Mouse (Mus musculus): ENCODE measurements around the gene Adam12. TPM values are rescaled to one million over a fixed set of nuclear protein-coding genes. Genes with fewer than 3 reads are reported as not detected.

Adam12 gene
- polyA plus RNA-seq, 1 experiment from 2014 or later, result 2.8 TPM

DNA sequence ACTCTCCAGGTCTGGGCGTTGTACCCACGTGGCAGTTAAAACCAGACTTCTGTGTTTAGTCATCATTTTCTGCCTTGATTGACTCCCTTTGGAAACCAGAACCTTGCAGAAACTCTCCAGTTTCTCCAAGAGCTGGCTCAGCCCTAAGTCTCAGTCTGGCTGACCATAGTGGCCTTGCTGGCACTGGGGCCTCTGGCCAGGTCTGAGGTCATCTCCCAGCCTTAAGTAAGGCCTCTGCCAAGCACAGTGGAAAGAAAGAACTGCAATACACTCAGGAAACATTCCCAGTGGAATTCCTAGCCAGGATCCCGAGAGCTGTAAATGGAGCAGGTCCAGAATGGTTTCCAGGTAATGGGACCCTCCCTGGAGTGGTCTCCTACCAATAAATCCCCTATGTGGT is 303.0 kb downstream of the Adam12 start:
- Histone ChIP-seq H3K27me3 (ENCODE audit: insufficient read depth, low read length) (no peaks in the 10 kb centered on the region), H3K4me3 (replicated peaks; ENCODE audit: low read depth, low read length) (no peak overlapping the region), H3K4me2 (ENCODE audit: low read length) (no peak overlapping the region), H3K9me3 (replicated peaks; ENCODE audit: low read length) (no peaks in the 10 kb centered on the region), H3K9ac (ENCODE audit: low read depth, low read length) (no peak overlapping the region), H3K36me3 (ENCODE audit: insufficient read depth, low read length) (no peaks in the 10 kb centered on the region), H3K4me1 (replicated peaks; ENCODE audit: insufficient read depth, low read length) (peaks cover 2% of the 10 kb centered on the region; the same call in 1 of the 2 replicates), H3K27ac (no peak overlapping the region)
- no peak for DNase-seq (ENCODE audit: low spot score)
- ATAC-seq (replicated peaks; ENCODE audit: low FRiP score, low read depth), result no peak
- no peak for TF ChIP-seq CTCF (IDR thresholded peaks at IDR 0.05; ENCODE audit: low read depth)
- 90% methylated on average over 3 of the region's 3 CpGs for WGBS

GRCm38 (mm10) chr7:133925771-133926170 is 306.2 kb downstream of the Adam12 start:
- Histone ChIP-seq H3K36me3 (ENCODE audit: insufficient read depth, low read length) (no peaks in the 10 kb centered on the region), H3K27ac (no peak overlapping the region), H3K9ac (ENCODE audit: low read depth, low read length) (no peak overlapping the region), H3K9me3 (replicated peaks; ENCODE audit: low read length) (no peaks in the 10 kb centered on the region), H3K27me3 (ENCODE audit: insufficient read depth, low read length) (no peaks in the 10 kb centered on the region), H3K4me1 (replicated peaks; ENCODE audit: insufficient read depth, low read length) (no peaks in the 10 kb centered on the region), H3K4me2 (ENCODE audit: low read length) (no peak overlapping the region), H3K4me3 (replicated peaks; ENCODE audit: low read depth, low read length) (no peak overlapping the region)
- ATAC-seq (replicated peaks; ENCODE audit: low FRiP score, low read depth) (no peak), DNase-seq (ENCODE audit: low spot score) (no peak)
- 64% methylated on average over 2 of the region's 2 CpGs for WGBS
- no peak for TF ChIP-seq CTCF (IDR thresholded peaks at IDR 0.05; ENCODE audit: low read depth)

DNA sequence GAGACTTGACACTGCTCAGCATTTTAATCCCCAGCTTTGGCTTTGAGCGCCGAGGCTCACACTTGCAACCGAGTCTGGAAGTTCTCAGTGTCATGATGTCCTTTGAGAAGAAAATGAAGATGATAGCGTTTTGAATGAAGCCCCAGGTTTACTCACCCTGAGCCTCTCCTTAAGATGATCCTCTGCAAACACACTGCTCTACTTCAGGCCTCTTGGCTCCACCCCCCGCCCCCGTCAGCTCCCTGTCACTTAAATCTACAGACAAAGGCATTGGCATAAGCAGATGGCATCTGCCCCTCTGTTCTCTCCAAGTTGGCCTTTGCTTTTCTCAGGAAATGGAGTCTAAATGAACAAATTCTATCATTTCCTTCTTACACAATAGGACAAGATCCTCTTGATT is 308.0 kb downstream of the Adam12 start:
- Histone ChIP-seq H3K9ac (ENCODE audit: low read depth, low read length) (no peak overlapping the region), H3K36me3 (ENCODE audit: insufficient read depth, low read length) (no peaks in the 10 kb centered on the region), H3K9me3 (replicated peaks; ENCODE audit: low read length) (no peaks in the 10 kb centered on the region), H3K27ac (no peak overlapping the region), H3K4me1 (replicated peaks; ENCODE audit: insufficient read depth, low read length) (no peaks in the 10 kb centered on the region), H3K4me2 (ENCODE audit: low read length) (no peak overlapping the region), H3K4me3 (replicated peaks; ENCODE audit: low read depth, low read length) (no peak overlapping the region), H3K27me3 (ENCODE audit: insufficient read depth, low read length) (no peaks in the 10 kb centered on the region)
- WGBS, result 58% methylated on average over 6 of the region's 6 CpGs
- ATAC-seq (replicated peaks; ENCODE audit: low FRiP score, low read depth) (no peak), DNase-seq (ENCODE audit: low spot score) (no peak)
- TF ChIP-seq CTCF (IDR thresholded peaks at IDR 0.05; ENCODE audit: low read depth), result no peak

DNA sequence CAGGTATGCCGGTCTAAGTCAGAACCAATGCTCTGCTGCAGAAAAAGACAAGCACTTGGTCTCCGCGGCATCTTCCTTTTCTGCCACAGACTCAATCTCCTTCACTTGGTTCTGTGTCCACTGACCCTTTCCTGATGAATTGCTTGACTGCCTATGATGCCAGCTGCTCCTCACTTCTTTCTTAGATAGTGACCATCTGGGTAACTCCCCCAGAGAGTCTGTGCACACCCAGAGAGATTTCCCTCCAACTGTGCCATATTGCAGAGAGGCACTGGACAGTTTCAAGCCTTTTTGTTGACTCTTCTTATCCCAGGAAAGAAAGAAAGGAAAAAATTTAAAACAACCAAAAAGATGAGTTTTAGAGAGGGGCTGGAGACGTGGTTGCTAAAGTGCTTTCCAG is 310.7 kb downstream of the Adam12 start:
- Histone ChIP-seq H3K9ac (ENCODE audit: low read depth, low read length) (no peak overlapping the region), H3K4me3 (replicated peaks; ENCODE audit: low read depth, low read length) (no peak overlapping the region), H3K27ac (no peak overlapping the region), H3K36me3 (ENCODE audit: insufficient read depth, low read length) (no peaks in the 10 kb centered on the region), H3K4me2 (ENCODE audit: low read length) (no peak overlapping the region), H3K27me3 (ENCODE audit: insufficient read depth, low read length) (no peaks in the 10 kb centered on the region), H3K4me1 (replicated peaks; ENCODE audit: insufficient read depth, low read length) (no peaks in the 10 kb centered on the region), H3K9me3 (replicated peaks; ENCODE audit: low read length) (no peaks in the 10 kb centered on the region)
- ATAC-seq (replicated peaks; ENCODE audit: low FRiP score, low read depth) (no peak), DNase-seq (ENCODE audit: low spot score) (no peak)
- no peak for TF ChIP-seq CTCF (IDR thresholded peaks at IDR 0.05; ENCODE audit: low read depth)
- WGBS, result 90% methylated on average over 4 of the region's 4 CpGs

DNA sequence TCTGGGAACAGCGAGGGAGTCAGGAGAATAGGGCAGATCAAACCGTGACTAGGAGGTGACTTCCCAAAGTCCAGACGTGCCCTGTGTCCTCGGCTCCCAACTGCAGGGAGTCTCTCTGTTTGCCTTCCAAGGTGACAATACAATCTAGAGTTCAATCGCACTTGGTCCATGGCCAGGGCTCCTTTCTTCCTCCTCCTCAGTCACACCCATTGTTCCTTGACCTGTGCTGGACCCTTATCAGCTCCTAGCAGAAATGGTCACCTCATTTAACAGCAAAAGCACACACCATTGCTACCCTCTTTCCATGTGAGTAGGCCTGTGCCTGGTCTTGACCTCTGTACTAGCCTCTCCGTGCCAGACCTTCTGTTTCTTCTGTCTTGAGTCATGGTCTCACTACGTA is 311.2 kb downstream of the Adam12 start:
- 83% methylated on average over 7 of the region's 7 CpGs for WGBS
- no peak overlapping the region for H3K4me3 ChIP-seq (replicated peaks; ENCODE audit: low read depth, low read length)
- H3K4me2 ChIP-seq (ENCODE audit: low read length), result no peak overlapping the region
- TF ChIP-seq CTCF (IDR thresholded peaks at IDR 0.05; ENCODE audit: low read depth), result no peak
- H3K9ac ChIP-seq (ENCODE audit: low read depth, low read length), result no peak overlapping the region
- no peak overlapping the region for H3K27ac ChIP-seq
- H3K36me3 ChIP-seq (ENCODE audit: insufficient read depth, low read length), result no peaks in the 10 kb centered on the region
- H3K4me1 ChIP-seq (replicated peaks; ENCODE audit: insufficient read depth, low read length), result no peaks in the 10 kb centered on the region
- no peak for DNase-seq (ENCODE audit: low spot score)
- H3K27me3 ChIP-seq (ENCODE audit: insufficient read depth, low read length), result no peaks in the 10 kb centered on the region
- H3K9me3 ChIP-seq (replicated peaks; ENCODE audit: low read length), result no peaks in the 10 kb centered on the region
- ATAC-seq (replicated peaks; ENCODE audit: low FRiP score, low read depth), result no peak

DNA sequence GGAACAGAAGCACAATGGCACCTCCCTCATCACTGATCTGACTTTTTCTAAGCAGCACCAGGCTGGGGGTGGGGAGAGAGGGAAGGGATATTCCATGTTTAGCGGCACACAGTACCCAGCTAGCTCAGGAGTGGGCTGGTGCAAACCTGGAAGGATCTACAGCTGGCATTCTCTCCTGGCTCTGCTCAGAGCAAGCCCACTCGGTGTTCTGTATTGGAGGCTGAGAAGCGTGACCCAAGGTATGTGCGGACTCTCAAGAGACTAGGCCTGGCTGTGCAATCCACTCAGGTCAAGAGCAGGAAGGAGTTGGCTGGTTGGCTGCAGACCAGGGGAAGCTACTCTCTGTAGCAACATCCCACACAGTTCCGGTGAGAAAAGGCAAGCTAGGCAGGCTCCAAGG is 312.0 kb downstream of the Adam12 start:
- H3K4me3 ChIP-seq (replicated peaks; ENCODE audit: low read depth, low read length), result no peak overlapping the region
- WGBS, result 72% methylated on average over 5 of the region's 5 CpGs
- TF ChIP-seq CTCF (IDR thresholded peaks at IDR 0.05; ENCODE audit: low read depth), result no peak
- no peak overlapping the region for H3K27ac ChIP-seq
- H3K4me1 ChIP-seq (replicated peaks; ENCODE audit: insufficient read depth, low read length), result no peaks in the 10 kb centered on the region
- no peak overlapping the region for H3K9ac ChIP-seq (ENCODE audit: low read depth, low read length)
- DNase-seq (ENCODE audit: low spot score), result no peak
- no peak for ATAC-seq (replicated peaks; ENCODE audit: low FRiP score, low read depth)
- no peaks in the 10 kb centered on the region for H3K27me3 ChIP-seq (ENCODE audit: insufficient read depth, low read length)
- H3K4me2 ChIP-seq (ENCODE audit: low read length), result no peak overlapping the region
- no peaks in the 10 kb centered on the region; the same call in 1 of the 2 replicates for H3K9me3 ChIP-seq (replicated peaks; ENCODE audit: low read length)
- no peaks in the 10 kb centered on the region for H3K36me3 ChIP-seq (ENCODE audit: insufficient read depth, low read length)

GRCm38 (mm10) chr7:133919306-133919705 is 312.6 kb downstream of the Adam12 start:
- H3K4me1 ChIP-seq (replicated peaks; ENCODE audit: insufficient read depth, low read length), result no peaks in the 10 kb centered on the region
- 67% methylated on average over 5 of the region's 5 CpGs for WGBS
- no peak for ATAC-seq (replicated peaks; ENCODE audit: low FRiP score, low read depth)

More at GRCm38 (mm10) chr7:133919306-133919705, 312.6 kb downstream of the Adam12 start:
- H3K36me3 ChIP-seq (ENCODE audit: insufficient read depth, low read length), result no peaks in the 10 kb centered on the region
- DNase-seq (ENCODE audit: low spot score), result no peak
- H3K4me2 ChIP-seq (ENCODE audit: low read length), result no peak overlapping the region
- no peak overlapping the region for H3K9ac ChIP-seq (ENCODE audit: low read depth, low read length)
- H3K27ac ChIP-seq, result no peak overlapping the region
- TF ChIP-seq CTCF (IDR thresholded peaks at IDR 0.05; ENCODE audit: low read depth), result no peak
- no peaks in the 10 kb centered on the region; the same call in 1 of the 2 replicates for H3K9me3 ChIP-seq (replicated peaks; ENCODE audit: low read length)
- no peaks in the 10 kb centered on the region for H3K27me3 ChIP-seq (ENCODE audit: insufficient read depth, low read length)
- H3K4me3 ChIP-seq (replicated peaks; ENCODE audit: low read depth, low read length), result no peak overlapping the region

Data from kidney, postnatal 0 days (tissue).